Mouse (Mus musculus) adipocyte (in vitro differentiated cells): Measurements from ENCODE around the gene Clybl.

Experiments
- DNase-seq: peaks from one replicate; pipeline ENCODE4 v3.0.0-alpha.2; 2016; ENCODE audit warnings: low spot score

Clybl gene

GRCm38 (mm10) chr14:122427204-122427560 lies 245.7 kb downstream of the Clybl start:
- DNase-seq, result no peak

- no peak for DNase-seq
Measured at GRCm38 (mm10) chr14:122427654-122428053, 246.2 kb downstream of the Clybl start.

GRCm38 (mm10) chr14:122432558-122432957 lies 251.1 kb downstream of the Clybl start:
- no peak for DNase-seq

- DNase-seq, result no peak
Measured at GRCm38 (mm10) chr14:122434039-122434438, 252.5 kb downstream of the Clybl start.

- no peak for DNase-seq
Measured at GRCm38 (mm10) chr14:122436850-122437249, 255.3 kb downstream of the Clybl start.

- DNase-seq, result no peak
Measured at GRCm38 (mm10) chr14:122449601-122450495, 268.3 kb downstream of the Clybl start.

GRCm38 (mm10) chr14:122450496-122451382 lies 269.2 kb downstream of the Clybl start, which contains the start of gene Gm5089:
Gm5089 (minus strand) TSS chr14:122451115.
- DNase-seq, result no peak

GRCm38 (mm10) chr14:122451551-122452145 lies 270.1 kb downstream of the Clybl start:
- DNase-seq, result no peak
